Mouse (Mus musculus): ENCODE measurements around the gene Pars2. TPM values are rescaled to one million over a fixed set of nuclear protein-coding genes. Genes with fewer than 3 reads are reported as not detected.

Gene Pars2
- polyA plus RNA-seq, 1 experiment from 2014 or later: 11.8 TPM

- no peaks in the 10 kb centered on the region for H3K4me1 ChIP-seq (replicated peaks; ENCODE audit: insufficient read depth, low read length)
- no peaks in the 10 kb centered on the region for H3K36me3 ChIP-seq (ENCODE audit: insufficient read depth, low read length)
- H3K4me2 ChIP-seq (ENCODE audit: low read length): no peak overlapping the region
- DNase-seq (ENCODE audit: low spot score) (peak; percentile 20), ATAC-seq (replicated peaks; ENCODE audit: low FRiP score, low read depth) (no peak; the same call in 1 of the 2 replicates)
- H3K27ac ChIP-seq: no peak overlapping the region
- no peak overlapping the region for H3K4me3 ChIP-seq (replicated peaks; ENCODE audit: low read depth, low read length)
- H3K9me3 ChIP-seq (replicated peaks; ENCODE audit: low read length): no peaks in the 10 kb centered on the region
- TF ChIP-seq CTCF (IDR thresholded peaks at IDR 0.05; ENCODE audit: low read depth): no peak
- WGBS: 33% methylated on average over 3 of the region's 3 CpGs
- no peaks in the 10 kb centered on the region for H3K27me3 ChIP-seq (ENCODE audit: insufficient read depth, low read length)
- no peak overlapping the region for H3K9ac ChIP-seq (ENCODE audit: low read depth, low read length)
Measured at GRCm38 (mm10) chr4:106688636-106689296, 37.9 kb downstream of the Pars2 start.

GRCm38 (mm10) chr4:106693841-106694430, 43.1 kb downstream of the Pars2 start:
- ATAC-seq (replicated peaks; ENCODE audit: low FRiP score, low read depth): no peak
- Histone ChIP-seq H3K4me3 (replicated peaks; ENCODE audit: low read depth, low read length) (no peak overlapping the region), H3K27me3 (ENCODE audit: insufficient read depth, low read length) (no peaks in the 10 kb centered on the region), H3K9ac (ENCODE audit: low read depth, low read length) (no peak overlapping the region), H3K4me2 (ENCODE audit: low read length) (no peak overlapping the region), H3K4me1 (replicated peaks; ENCODE audit: insufficient read depth, low read length) (no peaks in the 10 kb centered on the region), H3K36me3 (ENCODE audit: insufficient read depth, low read length) (no peaks in the 10 kb centered on the region), H3K9me3 (replicated peaks; ENCODE audit: low read length) (no peaks in the 10 kb centered on the region), H3K27ac (no peak overlapping the region)
- 74% methylated on average over 15 of the region's 15 CpGs for WGBS
- TF ChIP-seq CTCF (IDR thresholded peaks at IDR 0.05; ENCODE audit: low read depth): no peak
- no peak for DNase-seq (ENCODE audit: low spot score)

- Histone ChIP-seq H3K36me3 (ENCODE audit: insufficient read depth, low read length) (no peaks in the 10 kb centered on the region), H3K27me3 (ENCODE audit: insufficient read depth, low read length) (no peaks in the 10 kb centered on the region), H3K4me2 (ENCODE audit: low read length) (no peak overlapping the region), H3K4me1 (replicated peaks; ENCODE audit: insufficient read depth, low read length) (no peaks in the 10 kb centered on the region), H3K9me3 (replicated peaks; ENCODE audit: low read length) (no peaks in the 10 kb centered on the region), H3K4me3 (replicated peaks; ENCODE audit: low read depth, low read length) (no peak overlapping the region), H3K27ac (no peak overlapping the region), H3K9ac (ENCODE audit: low read depth, low read length) (no peak overlapping the region)
- 10% methylated on average over 9 of the region's 9 CpGs for WGBS
- peak; percentile 75 for DNase-seq (ENCODE audit: low spot score)
- TF ChIP-seq CTCF (IDR thresholded peaks at IDR 0.05; ENCODE audit: low read depth): peak; percentile 78
- ATAC-seq (replicated peaks; ENCODE audit: low FRiP score, low read depth): peak; percentile 71
Measured at GRCm38 (mm10) chr4:106699989-106700388, 49.1 kb downstream of the Pars2 start.

GRCm38 (mm10) chr4:106700798-106701197, 49.9 kb downstream of the Pars2 start:
- no peak overlapping the region for H3K4me3 ChIP-seq (replicated peaks; ENCODE audit: low read depth, low read length)
- no peak for DNase-seq (ENCODE audit: low spot score)
- no peaks in the 10 kb centered on the region for H3K36me3 ChIP-seq (ENCODE audit: insufficient read depth, low read length)
- H3K9ac ChIP-seq (ENCODE audit: low read depth, low read length): no peak overlapping the region
- WGBS: 19% methylated on average over 4 of the region's 4 CpGs
- no peak for TF ChIP-seq CTCF (IDR thresholded peaks at IDR 0.05; ENCODE audit: low read depth)
- H3K4me2 ChIP-seq (ENCODE audit: low read length): no peak overlapping the region
- ATAC-seq (replicated peaks; ENCODE audit: low FRiP score, low read depth): no peak
- H3K27me3 ChIP-seq (ENCODE audit: insufficient read depth, low read length): no peaks in the 10 kb centered on the region
- H3K27ac ChIP-seq: no peak overlapping the region
- no peaks in the 10 kb centered on the region for H3K4me1 ChIP-seq (replicated peaks; ENCODE audit: insufficient read depth, low read length)
- no peaks in the 10 kb centered on the region for H3K9me3 ChIP-seq (replicated peaks; ENCODE audit: low read length)

GRCm38 (mm10) chr4:106703956-106704355, 53.1 kb downstream of the Pars2 start:
- H3K36me3 ChIP-seq (ENCODE audit: insufficient read depth, low read length): no peaks in the 10 kb centered on the region
- ATAC-seq (replicated peaks; ENCODE audit: low FRiP score, low read depth) (no peak), DNase-seq (ENCODE audit: low spot score) (no peak)
- no peaks in the 10 kb centered on the region for H3K4me1 ChIP-seq (replicated peaks; ENCODE audit: insufficient read depth, low read length)
- no peak overlapping the region for H3K27ac ChIP-seq
- no peaks in the 10 kb centered on the region for H3K9me3 ChIP-seq (replicated peaks; ENCODE audit: low read length)
- no peak overlapping the region for H3K4me3 ChIP-seq (replicated peaks; ENCODE audit: low read depth, low read length)
- no peak for TF ChIP-seq CTCF (IDR thresholded peaks at IDR 0.05; ENCODE audit: low read depth)
- H3K9ac ChIP-seq (ENCODE audit: low read depth, low read length): no peak overlapping the region
- WGBS: 71% methylated on average over 10 of the region's 10 CpGs
- H3K4me2 ChIP-seq (ENCODE audit: low read length): no peak overlapping the region
- no peaks in the 10 kb centered on the region for H3K27me3 ChIP-seq (ENCODE audit: insufficient read depth, low read length)

DNA sequence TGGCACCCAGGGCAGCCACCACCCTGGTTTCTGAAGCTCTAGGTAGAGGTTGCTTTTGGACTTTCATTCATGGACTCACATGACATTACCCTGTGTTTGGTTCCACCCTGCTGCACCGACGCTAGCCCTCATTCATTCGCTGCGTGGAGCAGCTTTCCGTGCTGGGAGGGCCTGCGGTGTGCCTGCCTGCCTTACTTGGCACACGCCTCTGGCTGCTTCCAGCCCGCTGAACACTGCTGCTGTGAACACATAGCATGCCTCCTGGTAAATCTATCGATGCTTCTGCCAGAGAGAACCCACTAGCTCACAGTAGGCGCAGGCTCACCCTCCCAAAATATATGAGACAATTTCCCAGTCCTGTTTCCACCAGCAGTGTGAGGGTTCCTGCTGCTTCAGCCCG, 53.5 kb downstream of the Pars2 start:
- WGBS: 37% methylated on average over 11 of the region's 11 CpGs
- DNase-seq (ENCODE audit: low spot score) (peak; percentile 41), ATAC-seq (replicated peaks; ENCODE audit: low FRiP score, low read depth) (peak; percentile 57)
- Histone ChIP-seq H3K4me3 (replicated peaks; ENCODE audit: low read depth, low read length) (no peak overlapping the region), H3K4me1 (replicated peaks; ENCODE audit: insufficient read depth, low read length) (no peaks in the 10 kb centered on the region), H3K9me3 (replicated peaks; ENCODE audit: low read length) (no peaks in the 10 kb centered on the region), H3K9ac (ENCODE audit: low read depth, low read length) (no peak overlapping the region), H3K36me3 (ENCODE audit: insufficient read depth, low read length) (no peaks in the 10 kb centered on the region), H3K4me2 (ENCODE audit: low read length) (no peak overlapping the region), H3K27ac (no peak overlapping the region), H3K27me3 (ENCODE audit: insufficient read depth, low read length) (no peaks in the 10 kb centered on the region)
- TF ChIP-seq CTCF (IDR thresholded peaks at IDR 0.05; ENCODE audit: low read depth): no peak

Other genes starting within 250 kb of the Pars2 start
- gene Pcsk9, start 186.7 kb upstream of the Pars2 start, polyA plus RNA-seq (2015; fragmentation: Nextera tagmentation; extraction: Ambion mirVana): 5.6 and 6.7 TPM in 2 replicates
- gene Bsnd, start 158.8 kb upstream of the Pars2 start, polyA plus RNA-seq (2015; fragmentation: Nextera tagmentation; extraction: Ambion mirVana): 40.1 and 40.6 TPM in 2 replicates
- 6.3 and 6.5 TPM in 2 replicates for gene Dhcr24, start 90.0 kb upstream of the Pars2 start, polyA plus RNA-seq (2015; fragmentation: Nextera tagmentation; extraction: Ambion mirVana)
- gene Lexm, start 33.8 kb upstream of the Pars2 start, polyA plus RNA-seq (2015; fragmentation: Nextera tagmentation; extraction: Ambion mirVana): not detected in 2 replicates
- gene Ttc22, start 28.6 kb upstream of the Pars2 start, polyA plus RNA-seq (2015; fragmentation: Nextera tagmentation; extraction: Ambion mirVana): 5.0 and 5.9 TPM in 2 replicates
- 63.7 and 64.0 TPM in 2 replicates for gene Ttc4, start 27.9 kb downstream of the Pars2 start, polyA plus RNA-seq (2015; fragmentation: Nextera tagmentation; extraction: Ambion mirVana)
- 0.58 and 0.91 TPM in 2 replicates for gene Mroh7, start 79.9 kb downstream of the Pars2 start, polyA plus RNA-seq (2015; fragmentation: Nextera tagmentation; extraction: Ambion mirVana)
- 8.8 and 11.4 TPM in 2 replicates for gene Fam151a, start 82.8 kb downstream of the Pars2 start, polyA plus RNA-seq (2015; fragmentation: Nextera tagmentation; extraction: Ambion mirVana)
- gene Acot11, start 153.9 kb downstream of the Pars2 start, polyA plus RNA-seq (2015; fragmentation: Nextera tagmentation; extraction: Ambion mirVana): 1.7 and 1.9 TPM in 2 replicates

Measured in kidney, postnatal 0 days (tissue).